Mouse (Mus musculus): Measurements from ENCODE around the gene Rarg. TPM values are rescaled to one million over a fixed set of nuclear protein-coding genes. Genes with fewer than 3 reads are reported as not detected.

Rarg gene
- polyA plus RNA-seq, 1 experiment from 2014 or later, result 128 TPM

- no peak for ATAC-seq (ENCODE audit: insufficient number of reproducible peaks, low FRiP score, low TSS enrichment, low read depth)
- Histone ChIP-seq H3K9me3 (no peaks in the 10 kb centered on the region), H3K4me2 (no peak overlapping the region), H3K36me3 (peaks cover 82% of the 10 kb centered on the region), H3K9ac (no peak overlapping the region), H3K4me3 (no peak overlapping the region), H3K4me1 (peaks cover 32% of the 10 kb centered on the region), H3K27ac (no peak overlapping the region), H3K27me3 (no peaks in the 10 kb centered on the region)
- 80% methylated on average over 8 of the region's 8 CpGs for WGBS
These were observed 48.2 kb downstream of the Rarg start for GRCm38 (mm10) chr15:102209114-102209513.

- peaks cover 72% of the 10 kb centered on the region for H3K36me3 ChIP-seq
- H3K4me2 ChIP-seq, result no peak overlapping the region
- no peaks in the 10 kb centered on the region for H3K27me3 ChIP-seq
- WGBS, result 86% methylated on average over 9 of the region's 9 CpGs
- peaks cover 32% of the 10 kb centered on the region for H3K4me1 ChIP-seq
- H3K4me3 ChIP-seq, result no peak overlapping the region
- no peak overlapping the region for H3K27ac ChIP-seq
- no peak for ATAC-seq (ENCODE audit: insufficient number of reproducible peaks, low FRiP score, low TSS enrichment, low read depth)
- H3K9ac ChIP-seq, result no peak overlapping the region
- no peaks in the 10 kb centered on the region for H3K9me3 ChIP-seq
These were observed 49.2 kb downstream of the Rarg start for GRCm38 (mm10) chr15:102208092-102208561.

GRCm38 (mm10) chr15:102207351-102207750 is 50.0 kb downstream of the Rarg start:
- Histone ChIP-seq H3K9me3 (no peaks in the 10 kb centered on the region), H3K36me3 (peaks cover 64% of the 10 kb centered on the region), H3K4me1 (peaks cover 36% of the 10 kb centered on the region), H3K27me3 (no peaks in the 10 kb centered on the region), H3K4me2 (no peak overlapping the region), H3K27ac (no peak overlapping the region), H3K9ac (0 out of 2 replicates have a peak overlapping the region, but pooled peaks have one; percentile 1), H3K4me3 (no peak overlapping the region)
- 72% methylated on average over 3 of the region's 3 CpGs for WGBS
- ATAC-seq (ENCODE audit: insufficient number of reproducible peaks, low FRiP score, low TSS enrichment, low read depth), result no peak

- Histone ChIP-seq H3K27ac (peak overlapping the region; percentile 100; the same call in 1 of the 2 replicates), H3K9ac (no peak overlapping the region), H3K4me1 (peaks cover 41% of the 10 kb centered on the region), H3K27me3 (no peaks in the 10 kb centered on the region), H3K9me3 (no peaks in the 10 kb centered on the region), H3K4me2 (peak overlapping the region; percentile 65), H3K4me3 (peak overlapping the region; percentile 84), H3K36me3 (peaks cover 52% of the 10 kb centered on the region)
- no peak for ATAC-seq (ENCODE audit: insufficient number of reproducible peaks, low FRiP score, low TSS enrichment, low read depth)
- 34% methylated on average over 8 of the region's 8 CpGs for WGBS
These were observed 51.5 kb downstream of the Rarg start for GRCm38 (mm10) chr15:102205779-102206178.

GRCm38 (mm10) chr15:102204674-102205505 is 52.4 kb downstream of the Rarg start, which contains the start of gene Csad:
Gene Csad, minus strand, starts transcription at chr15:102204724.
- ATAC-seq (ENCODE audit: insufficient number of reproducible peaks, low FRiP score, low TSS enrichment, low read depth), result no peak
- WGBS, result 43% methylated on average over 19 of the region's 19 CpGs
- H3K36me3 ChIP-seq, result peaks cover 49% of the 10 kb centered on the region
- no peaks in the 10 kb centered on the region for H3K27me3 ChIP-seq
- H3K4me2 ChIP-seq, result peak within 1 kb of the TSS; percentile 65
- peak within 1 kb of the TSS; percentile 93 for H3K9ac ChIP-seq
- no peaks in the 10 kb centered on the region for H3K9me3 ChIP-seq
- H3K4me3 ChIP-seq, result peak within 1 kb of the TSS; percentile 84
- H3K4me1 ChIP-seq, result peaks cover 41% of the 10 kb centered on the region
- H3K27ac ChIP-seq, result peak within 1 kb of the TSS; percentile 100

GRCm38 (mm10) chr15:102203835-102204381 is 53.4 kb downstream of the Rarg start:
- no peaks in the 10 kb centered on the region for H3K9me3 ChIP-seq
- peaks cover 46% of the 10 kb centered on the region for H3K36me3 ChIP-seq
- WGBS, result 0% methylated on average over 18 of the region's 72 CpGs
- H3K9ac ChIP-seq, result peak overlapping the region; percentile 93
- peak overlapping the region; percentile 100 for H3K27ac ChIP-seq
- H3K4me1 ChIP-seq, result peaks cover 41% of the 10 kb centered on the region
- no peaks in the 10 kb centered on the region for H3K27me3 ChIP-seq
- peak overlapping the region; percentile 84 for H3K4me3 ChIP-seq
- peak; percentile 57 for ATAC-seq (ENCODE audit: insufficient number of reproducible peaks, low FRiP score, low TSS enrichment, low read depth)
- H3K4me2 ChIP-seq, result peak overlapping the region; percentile 65

- peak within 1 kb of the TSS; percentile 100 for H3K27ac ChIP-seq
- peak within 1 kb of the TSS; percentile 65 for H3K4me2 ChIP-seq
- H3K27me3 ChIP-seq, result no peaks in the 10 kb centered on the region
- no peaks in the 10 kb centered on the region for H3K9me3 ChIP-seq
- ATAC-seq (ENCODE audit: insufficient number of reproducible peaks, low FRiP score, low TSS enrichment, low read depth), result peak; percentile 96
- peak within 1 kb of the TSS; percentile 93 for H3K9ac ChIP-seq
- WGBS, result 1% methylated on average over 62 of the region's 68 CpGs
- H3K36me3 ChIP-seq, result peaks cover 41% of the 10 kb centered on the region
- peaks cover 41% of the 10 kb centered on the region for H3K4me1 ChIP-seq
- peak within 1 kb of the TSS; percentile 84 for H3K4me3 ChIP-seq
These were observed 54.1 kb downstream of the Rarg start, which contains the start of gene Zfp740 for GRCm38 (mm10) chr15:102202971-102203834. Gene Zfp740, plus strand, starts transcription at chr15:102203249.

- no peak for ATAC-seq (ENCODE audit: insufficient number of reproducible peaks, low FRiP score, low TSS enrichment, low read depth)
- no peak overlapping the region for H3K4me3 ChIP-seq
- H3K27me3 ChIP-seq, result no peaks in the 10 kb centered on the region
- no peak overlapping the region for H3K9ac ChIP-seq
- H3K36me3 ChIP-seq, result peaks cover 18% of the 10 kb centered on the region
- H3K4me2 ChIP-seq, result no peak overlapping the region
- H3K9me3 ChIP-seq, result no peaks in the 10 kb centered on the region
- 82% methylated on average over 4 of the region's 4 CpGs for WGBS
- H3K27ac ChIP-seq, result no peak overlapping the region
- H3K4me1 ChIP-seq, result peaks cover 11% of the 10 kb centered on the region
These were observed 58.5 kb downstream of the Rarg start for GRCm38 (mm10) chr15:102198841-102199240.

GRCm38 (mm10) chr15:102195373-102195772 is 61.9 kb downstream of the Rarg start:
- ATAC-seq (ENCODE audit: insufficient number of reproducible peaks, low FRiP score, low TSS enrichment, low read depth), result no peak
- Histone ChIP-seq H3K4me2 (no peak overlapping the region), H3K27ac (no peak overlapping the region), H3K36me3 (peaks cover 14% of the 10 kb centered on the region), H3K4me3 (no peak overlapping the region), H3K9me3 (no peaks in the 10 kb centered on the region), H3K27me3 (no peaks in the 10 kb centered on the region), H3K4me1 (peaks cover 2% of the 10 kb centered on the region; the same call in 1 of the 2 replicates), H3K9ac (no peak overlapping the region)
- 70% methylated on average over 4 of the region's 4 CpGs for WGBS

- Histone ChIP-seq H3K9ac (no peak overlapping the region), H3K27ac (no peak overlapping the region), H3K9me3 (no peaks in the 10 kb centered on the region), H3K4me2 (no peak overlapping the region), H3K27me3 (no peaks in the 10 kb centered on the region), H3K36me3 (peaks cover 11% of the 10 kb centered on the region), H3K4me3 (no peak overlapping the region), H3K4me1 (peaks cover 2% of the 10 kb centered on the region; the same call in 1 of the 2 replicates)
- WGBS, result 63% methylated on average over 4 of the region's 4 CpGs
- ATAC-seq (ENCODE audit: insufficient number of reproducible peaks, low FRiP score, low TSS enrichment, low read depth), result no peak
These were observed 62.9 kb downstream of the Rarg start for GRCm38 (mm10) chr15:102194439-102194838.

- H3K9ac ChIP-seq, result no peak overlapping the region
- H3K4me1 ChIP-seq, result peaks cover 2% of the 10 kb centered on the region; the same call in 1 of the 2 replicates
- H3K36me3 ChIP-seq, result peaks cover 4% of the 10 kb centered on the region
- no peaks in the 10 kb centered on the region for H3K27me3 ChIP-seq
- H3K9me3 ChIP-seq, result no peaks in the 10 kb centered on the region
- 65% methylated on average over 4 of the region's 4 CpGs for WGBS
- H3K4me2 ChIP-seq, result no peak overlapping the region
- H3K27ac ChIP-seq, result peak overlapping the region; percentile 43; the same call in 1 of the 2 replicates
- H3K4me3 ChIP-seq, result no peak overlapping the region
- ATAC-seq (ENCODE audit: insufficient number of reproducible peaks, low FRiP score, low TSS enrichment, low read depth), result no peak
These were observed 63.7 kb downstream of the Rarg start for GRCm38 (mm10) chr15:102193652-102194051.
